Comparison of ENCODE assay signal across 21 mouse cellular contexts in the genomic region with DNA sequence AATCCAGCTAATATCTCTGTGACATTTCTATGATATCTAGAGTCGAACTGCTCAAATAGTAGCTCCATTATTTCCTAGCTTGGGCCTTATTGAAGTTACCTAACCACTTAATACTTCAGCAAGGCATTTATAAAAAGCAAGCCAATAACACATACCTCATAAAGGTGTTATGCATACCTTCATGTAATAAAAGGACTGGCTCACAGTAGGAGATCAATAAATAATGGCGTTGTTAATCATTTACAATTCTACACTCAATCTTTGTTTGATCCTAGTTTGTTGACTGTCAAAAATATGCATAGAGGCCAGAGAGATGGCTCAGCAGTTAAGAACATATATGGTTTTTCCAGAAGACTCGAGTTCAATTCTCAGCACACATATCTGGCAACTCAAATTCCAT. TPM values are rescaled to one million over a fixed set of nuclear protein-coding genes. Genes with fewer than 3 reads are reported as not detected.
DNase-seq lines count a peak whose midpoint lies in the region; ATAC-seq and TF ChIP-seq lines count a peak whose summit lies in the region.
"Had no signal": no experiment of that assay in that cellular context is flagged by ENCODE, and none has a peak within 500 bp of the region (broad histone marks: within the 10 kb centered on the region; RNA-seq: fewer than 3 reads in every experiment).

No protein-coding gene starts in this region.

- H3K27me3 ChIP-seq in liver, adult 2 months (ENCODE audit: control insufficient read depth, insufficient read depth, low read length) = no peaks in the 10 kb centered on the region
- H3K27me3 ChIP-seq in liver, postnatal 0 days (ENCODE audit: insufficient read depth, low read length) = no peaks in the 10 kb centered on the region
- no peaks in the 10 kb centered on the region for H3K27me3 ChIP-seq in stomach, embryonic 14.5 days (ENCODE audit: control insufficient read depth, insufficient read depth, low read length)
- no peaks in the 10 kb centered on the region for H3K27me3 ChIP-seq in stomach, postnatal 0 days (ENCODE audit: control insufficient read depth, insufficient read depth, low read length)
- H3K27me3 ChIP-seq in liver, embryonic 15.5 days = no peaks in the 10 kb centered on the region
- H3K27me3 ChIP-seq: forebrain, embryonic 13.5 days; hindbrain, embryonic 12.5 days; hindbrain, embryonic 15.5 days had no signal

- DNase-seq in liver, adult 2 months (ENCODE audit: extremely low read depth, low read depth, low spot score) = peak; percentile 61
- DNase-seq in liver, postnatal 0 days = no peak
- no peak for DNase-seq in stomach, postnatal 0 days (ENCODE audit: low spot score)
- DNase-seq in kidney, postnatal 4 days = no peak
- DNase-seq: adrenal gland, adult 8-10 months; adrenal gland, postnatal 25 days; cerebellum, adult 11-12 months; cerebellum, adult 8-10 months; cerebellum, postnatal 10 days; gastrocnemius, postnatal 10 days; gastrocnemius, postnatal 36 days; heart, adult 2 months had no signal

- no peak for TF ChIP-seq CTCF in liver, adult 2 months (IDR thresholded peaks at IDR 0.05; ENCODE audit: low read depth, low read length)
- no peak for TF ChIP-seq CTCF in liver, postnatal 0 days (IDR thresholded peaks at IDR 0.05; ENCODE audit: low read depth)
- TF ChIP-seq CTCF in stomach, postnatal 0 days (IDR thresholded peaks at IDR 0.05; ENCODE audit: low read depth) = no peak

- no peak overlapping the region for H3K27ac ChIP-seq in liver, adult 2 months (replicated peaks; ENCODE audit: insufficient read depth, low read depth, low read length)
- H3K27ac ChIP-seq in liver, postnatal 0 days (ENCODE audit: low read depth) = no peak overlapping the region
- no peak overlapping the region for H3K27ac ChIP-seq in stomach, embryonic 14.5 days (ENCODE audit: low read length)
- H3K27ac ChIP-seq in stomach, postnatal 0 days (replicated peaks) = no peak overlapping the region
- 0 out of 2 replicates have a peak overlapping the region, but pooled peaks have one; percentile 78 for H3K27ac ChIP-seq in liver, embryonic 15.5 days (replicated peaks)
- H3K27ac ChIP-seq: forebrain, embryonic 10.5 days; forebrain, embryonic 13.5 days; heart, adult 2 months; hindbrain, embryonic 12.5 days; hindbrain, embryonic 15.5 days had no signal

- no peaks in the 10 kb centered on the region for H3K9me3 ChIP-seq in liver, postnatal 0 days (ENCODE audit: low read length)
- no peaks in the 10 kb centered on the region for H3K9me3 ChIP-seq in stomach, embryonic 14.5 days (ENCODE audit: control insufficient read depth, low read depth, low read length)
- H3K9me3 ChIP-seq in stomach, postnatal 0 days (ENCODE audit: control insufficient read depth, low read length) = no peaks in the 10 kb centered on the region
- H3K9me3 ChIP-seq in liver, embryonic 15.5 days (replicated peaks) = no peaks in the 10 kb centered on the region
- H3K9me3 ChIP-seq: forebrain, embryonic 10.5 days; forebrain, embryonic 13.5 days; hindbrain, embryonic 12.5 days; hindbrain, embryonic 15.5 days had no signal

- no peak for ATAC-seq in liver, postnatal 0 days
- 0 out of 2 replicates have a peak, but pooled peaks have one; percentile 23 for ATAC-seq in stomach, embryonic 14.5 days (ENCODE audit: insufficient number of reproducible peaks, insufficient read depth, low FRiP score, low read depth)
- ATAC-seq in stomach, postnatal 0 days (ENCODE audit: low FRiP score, low TSS enrichment) = no peak
- ATAC-seq in liver, embryonic 15.5 days (ENCODE audit: insufficient read depth) = no peak
- ATAC-seq: activated CD4-positive, CD25-positive, alpha-beta regulatory T cell, adult 4 months; forebrain, embryonic 13.5 days; forebrain, embryonic 16.5 days had no signal

- no peak overlapping the region for H3K4me2 ChIP-seq in liver, postnatal 0 days (ENCODE audit: low read depth, low read length)
- no peak overlapping the region for H3K4me2 ChIP-seq in stomach, embryonic 14.5 days (replicated peaks; ENCODE audit: low read depth, low read length)
- H3K4me2 ChIP-seq in stomach, postnatal 0 days (replicated peaks; ENCODE audit: low read depth) = no peak overlapping the region
- H3K4me2 ChIP-seq in liver, embryonic 15.5 days = no peak overlapping the region
- H3K4me2 ChIP-seq: forebrain, embryonic 13.5 days; heart, embryonic 11.5 days; hindbrain, embryonic 12.5 days; hindbrain, embryonic 15.5 days had no signal

- no peak for TF ChIP-seq POLR2A in liver, adult 2 months (IDR thresholded peaks at IDR 0.05; ENCODE audit: extremely low read depth, insufficient read depth, low read length)

- no peak for TF ChIP-seq EP300 in liver, postnatal 0 days (IDR thresholded peaks at IDR 0.05; ENCODE audit: low read depth)
- no peak for TF ChIP-seq EP300 in stomach, postnatal 0 days (optimal IDR thresholded peaks at IDR 0.05)

- no peak overlapping the region for H3K9ac ChIP-seq in liver, adult 2 months (ENCODE audit: low read depth, low read length)
- no peak overlapping the region for H3K9ac ChIP-seq in liver, postnatal 0 days (replicated peaks)
- H3K9ac ChIP-seq in stomach, embryonic 14.5 days (replicated peaks; ENCODE audit: low read depth, low read length) = no peak overlapping the region
- no peak overlapping the region for H3K9ac ChIP-seq in stomach, postnatal 0 days (ENCODE audit: low read length)
- no peak overlapping the region for H3K9ac ChIP-seq in liver, embryonic 15.5 days
- H3K9ac ChIP-seq: forebrain, embryonic 13.5 days; hindbrain, embryonic 12.5 days; hindbrain, embryonic 15.5 days had no signal

- H3K4me3 ChIP-seq in liver, adult 2 months (ENCODE audit: insufficient read depth, low read depth, low read length) = no peak overlapping the region
- H3K4me3 ChIP-seq in liver, postnatal 0 days (ENCODE audit: low read depth, low read length) = no peak overlapping the region
- H3K4me3 ChIP-seq in stomach, embryonic 14.5 days (ENCODE audit: low read depth, low read length) = no peak overlapping the region
- no peak overlapping the region for H3K4me3 ChIP-seq in stomach, postnatal 0 days (ENCODE audit: low read depth, low read length)
- no peak overlapping the region for H3K4me3 ChIP-seq in liver, embryonic 15.5 days (replicated peaks)
- H3K4me3 ChIP-seq: forebrain, embryonic 10.5 days; forebrain, embryonic 13.5 days; heart, adult 2 months; hindbrain, embryonic 12.5 days; hindbrain, embryonic 15.5 days had no signal

- H3K4me1 ChIP-seq in liver, adult 2 months (ENCODE audit: control insufficient read depth, insufficient read depth, low read length) = peaks cover 16% of the 10 kb centered on the region
- H3K4me1 ChIP-seq in liver, postnatal 0 days (ENCODE audit: insufficient read depth) = peaks cover 19% of the 10 kb centered on the region
- H3K4me1 ChIP-seq in stomach, embryonic 14.5 days (ENCODE audit: control insufficient read depth, insufficient read depth, low read length) = peaks cover 6% of the 10 kb centered on the region; the same call in 1 of the 2 replicates
- H3K4me1 ChIP-seq in stomach, postnatal 0 days (replicated peaks; ENCODE audit: control insufficient read depth, insufficient read depth) = no peaks in the 10 kb centered on the region
- peaks cover 60% of the 10 kb centered on the region for H3K4me1 ChIP-seq in liver, embryonic 15.5 days (replicated peaks)
- H3K4me1 ChIP-seq: forebrain, embryonic 13.5 days had no signal

- no peaks in the 10 kb centered on the region for H3K36me3 ChIP-seq in liver, adult 2 months (ENCODE audit: control insufficient read depth, insufficient read depth, low read length)
- no peaks in the 10 kb centered on the region for H3K36me3 ChIP-seq in liver, postnatal 0 days (replicated peaks; ENCODE audit: insufficient read depth, low read length)
- no peaks in the 10 kb centered on the region for H3K36me3 ChIP-seq in stomach, embryonic 14.5 days (ENCODE audit: control insufficient read depth, insufficient read depth, low read length)
- no peaks in the 10 kb centered on the region for H3K36me3 ChIP-seq in stomach, postnatal 0 days (ENCODE audit: control insufficient read depth, insufficient read depth, low read length)
- peaks cover 20% of the 10 kb centered on the region for H3K36me3 ChIP-seq in liver, embryonic 15.5 days (replicated peaks)
- H3K36me3 ChIP-seq: hindbrain, embryonic 12.5 days; hindbrain, embryonic 15.5 days had no signal

- 43% methylated on average over 3 of the region's 3 CpGs for WGBS in liver, adult 2 months
- 77% methylated on average over 3 of the region's 3 CpGs for WGBS in liver, postnatal 0 days (ENCODE audit: insufficient replicate concordance)
- WGBS in stomach, embryonic 14.5 days = 75% methylated on average over 3 of the region's 3 CpGs
- 68% methylated on average over 3 of the region's 3 CpGs for WGBS in stomach, postnatal 0 days
- WGBS in liver, embryonic 15.5 days (ENCODE audit: insufficient replicate concordance) = 80% methylated on average over 3 of the region's 3 CpGs

- peaks cover 37% of the 10 kb centered on the region for H3K79me2 ChIP-seq in liver, adult 2 months (ENCODE audit: control insufficient read depth, insufficient read depth, low read length)

RNA-seq across cellular contexts. Expression of a gene that starts 26.9 kb away (rescaled TPM):
- total RNA-seq in liver, adult 2 months (2014; rRNA removed) = 11.1 and 15.2 TPM in 2 replicates
- polyA plus RNA-seq in liver, adult 2 months (2012; rRNA removed) = 6.0 and 7.4 TPM in 2 replicates
- polyA plus RNA-seq in liver, postnatal 0 days (2015; fragmentation: Nextera tagmentation; extraction: Ambion mirVana) = 7.7 and 8.0 TPM in 2 replicates
- 37.4 and 40.3 TPM in 2 replicates for polyA plus RNA-seq in stomach, embryonic 14.5 days (2014; fragmentation: Nextera tagmentation; extraction: Ambion mirVana)
- 11.6 and 11.9 TPM in 2 replicates for polyA plus RNA-seq in stomach, postnatal 0 days (2015; fragmentation: Nextera tagmentation; extraction: Ambion mirVana)
- 6.9 and 7.5 TPM in 2 replicates for polyA plus RNA-seq in liver, embryonic 15.5 days (2015; fragmentation: Nextera tagmentation; extraction: Ambion mirVana)

RNA-seq across cellular contexts. Expression of a gene that starts 57.8 kb away (rescaled TPM):
- 114 and 116 TPM in 2 replicates for total RNA-seq in liver, adult 2 months (2014; rRNA removed)
- polyA plus RNA-seq in liver, adult 2 months (2012; rRNA removed) = 36.6 and 40.1 TPM in 2 replicates
- polyA plus RNA-seq in liver, postnatal 0 days (2015; fragmentation: Nextera tagmentation; extraction: Ambion mirVana) = 101 and 105 TPM in 2 replicates
- polyA plus RNA-seq in stomach, embryonic 14.5 days (2014; fragmentation: Nextera tagmentation; extraction: Ambion mirVana) = 227 and 238 TPM in 2 replicates
- 119 and 122 TPM in 2 replicates for polyA plus RNA-seq in stomach, postnatal 0 days (2015; fragmentation: Nextera tagmentation; extraction: Ambion mirVana)
- polyA plus RNA-seq in liver, embryonic 15.5 days (2015; fragmentation: Nextera tagmentation; extraction: Ambion mirVana) = 141 and 142 TPM in 2 replicates
